Mouse (Mus musculus): ENCODE measurements around the gene Lhfp.

- no peak for TF ChIP-seq CTCF (IDR thresholded peaks at IDR 0.05; ENCODE audit: low read depth, low read length)
- TF ChIP-seq POLR2A (IDR thresholded peaks at IDR 0.05; ENCODE audit: insufficient read depth, low read length) = no peak
- no peak for TF ChIP-seq EP300 (IDR thresholded peaks at IDR 0.05; ENCODE audit: insufficient read depth, low read depth, low read length)
These were observed 24.7 kb downstream of the Lhfp start for GRCm38 (mm10) chr3:53066095-53066372.

All from ES-Bruce4 (cell line).